Mouse (Mus musculus): ENCODE data around the gene Taok1. TPM values are rescaled to one million over a fixed set of nuclear protein-coding genes. Genes with fewer than 3 reads are reported as not detected.
"Not testable (repeated sequence)": the region's sequence is repeated elsewhere in the genome, so short reads cannot be mapped to it uniquely, and the experiment has no call there.

Gene Taok1
- 10 to 100 TPM; 17.3 to 23.1 TPM for polyA plus RNA-seq (2017; shearing (Covaris generic))

DNA sequence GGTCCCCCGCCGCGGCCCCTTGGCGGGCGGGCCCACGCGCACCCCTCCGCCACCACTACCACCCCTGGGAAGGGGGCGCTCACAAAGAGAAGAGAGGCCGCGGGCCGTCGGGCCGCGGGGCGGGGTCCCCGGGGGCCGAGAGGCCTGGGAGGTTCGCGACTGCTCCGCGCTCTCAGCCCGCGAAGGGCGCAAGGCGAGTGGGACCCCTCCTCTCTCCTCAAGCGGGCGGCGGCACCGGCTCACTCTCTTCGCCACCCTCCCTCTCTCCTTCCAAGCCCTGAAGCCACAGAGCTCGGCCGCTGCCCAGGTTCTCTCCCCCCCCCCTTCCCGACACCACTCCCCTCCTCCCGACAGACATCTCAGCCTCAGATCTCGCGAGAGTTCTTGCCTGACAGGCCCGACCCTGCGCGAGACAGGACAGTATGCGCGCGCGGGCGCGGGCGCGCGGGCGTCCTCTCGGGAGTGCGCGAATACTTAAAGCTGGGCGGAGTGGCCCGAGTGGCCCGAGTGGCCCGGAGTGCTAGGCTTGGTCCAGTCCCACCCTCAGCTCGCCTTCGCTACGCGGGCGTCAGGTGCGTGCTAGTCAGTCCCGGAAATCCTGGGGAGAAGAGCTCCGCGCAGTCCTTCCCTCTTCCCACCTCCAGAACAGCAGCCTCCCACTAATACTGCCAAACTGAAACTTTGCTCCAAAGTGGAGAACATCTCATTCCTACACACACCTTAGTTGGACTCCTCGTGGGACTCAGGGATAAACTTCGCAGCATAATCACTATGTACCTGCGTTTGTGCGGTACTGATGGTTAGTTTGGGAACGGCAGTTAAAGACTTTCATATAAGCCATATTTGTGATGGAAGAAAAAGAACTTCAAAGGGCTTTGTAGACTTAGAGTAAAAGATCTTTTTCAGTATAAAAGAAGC is at the start of gene Taok1:
Gene Taok1 (minus strand): TSS at position 278 of the 918 bp plus-strand sequence.
- peak; percentile 92 for ATAC-seq

DNA sequence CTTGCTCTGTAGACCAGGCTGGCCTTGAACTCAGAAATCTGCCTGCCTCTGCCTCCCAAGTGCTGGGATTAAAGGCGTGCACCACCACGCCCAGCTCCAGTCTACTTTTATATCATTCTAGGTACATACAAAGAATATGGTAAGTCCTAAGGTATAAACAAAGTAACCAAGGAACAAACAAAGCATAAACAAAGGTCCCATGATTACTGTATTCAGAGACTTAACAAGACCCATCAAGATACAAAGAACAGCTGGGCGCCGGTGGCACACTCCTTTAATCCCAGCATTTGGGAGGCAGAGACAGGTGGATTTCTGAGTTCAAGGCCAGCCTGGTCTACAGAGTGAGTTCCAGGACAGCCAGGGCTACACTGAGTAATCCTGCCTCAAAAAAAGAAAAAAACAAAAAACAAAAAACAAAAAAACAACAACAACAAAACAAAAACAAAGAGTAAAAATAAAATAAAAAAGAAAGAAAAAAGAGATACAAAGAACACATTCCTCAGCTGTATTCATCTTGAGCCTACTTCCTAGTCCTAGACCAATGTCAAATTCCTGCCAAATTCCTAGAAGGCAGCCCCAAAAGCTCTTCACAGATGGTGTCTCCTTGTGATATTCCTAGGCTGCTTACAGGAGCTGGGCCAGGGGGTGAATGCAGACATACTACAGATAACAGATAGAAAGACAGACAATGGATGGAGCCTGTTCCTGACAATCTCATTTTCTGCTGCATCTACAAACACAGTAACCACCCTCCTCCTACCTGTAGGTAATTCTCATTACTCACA is 46.0 kb upstream of the Taok1 start:
- ATAC-seq: not testable (repeated sequence)

DNA sequence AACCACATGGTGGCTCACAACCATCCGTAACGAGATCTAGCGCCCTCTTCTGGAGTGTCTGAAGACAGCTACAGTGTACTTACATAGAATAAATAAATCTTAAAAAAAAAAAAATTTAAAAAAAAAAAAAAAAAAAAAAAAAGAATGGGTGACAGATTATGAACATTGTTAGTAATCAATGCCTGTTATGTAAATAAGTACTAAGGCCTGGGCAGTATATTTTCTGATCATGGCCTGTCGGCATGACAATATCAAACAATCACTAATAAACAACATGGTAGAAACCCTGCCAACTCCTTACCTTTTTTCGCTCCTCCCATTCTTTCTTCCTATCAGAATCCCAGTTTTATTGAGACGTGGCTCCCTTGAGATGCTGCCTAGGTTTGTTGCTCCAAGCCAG is 44.9 kb upstream of the Taok1 start:
- no peak for ATAC-seq

DNA sequence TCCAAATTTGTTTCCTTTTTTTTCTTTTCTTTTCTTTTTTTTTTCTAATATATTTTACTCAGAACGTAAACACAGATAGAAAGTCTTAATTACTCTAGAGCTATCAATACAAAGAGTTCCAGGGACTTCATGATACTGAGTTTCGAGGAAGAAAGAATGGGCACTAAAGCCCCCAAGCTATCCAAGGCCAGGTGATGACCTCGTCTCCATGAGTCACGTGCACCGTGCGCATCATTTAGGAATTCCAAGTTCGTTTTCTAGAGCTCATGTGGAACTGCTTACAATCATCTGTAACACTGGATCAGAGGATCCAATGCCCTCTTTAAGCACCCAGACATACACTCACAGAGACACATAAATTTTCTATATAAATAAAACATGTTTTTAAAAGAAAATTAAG is 41.3 kb upstream of the Taok1 start:
- ATAC-seq: no peak

DNA sequence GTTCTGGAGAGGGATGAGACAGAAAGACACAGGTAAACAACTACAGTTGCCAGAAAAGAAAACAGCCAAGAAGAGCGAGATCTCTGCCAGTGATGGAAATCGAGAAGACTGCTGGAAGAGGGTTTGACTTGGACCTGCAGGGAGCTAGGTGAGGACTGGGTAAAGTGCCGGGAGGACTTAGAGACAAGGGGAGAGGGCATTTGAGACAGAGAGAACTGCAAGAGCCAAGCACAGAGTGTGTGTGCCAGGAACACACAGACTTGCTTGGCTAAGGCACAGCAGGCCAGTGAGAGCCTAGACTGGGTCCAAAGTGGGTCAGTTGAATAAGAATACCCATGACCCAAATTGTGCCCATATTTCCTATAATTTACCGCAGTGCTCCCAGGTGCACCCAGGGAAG is 37.9 kb upstream of the Taok1 start:
- ATAC-seq: no peak

DNA sequence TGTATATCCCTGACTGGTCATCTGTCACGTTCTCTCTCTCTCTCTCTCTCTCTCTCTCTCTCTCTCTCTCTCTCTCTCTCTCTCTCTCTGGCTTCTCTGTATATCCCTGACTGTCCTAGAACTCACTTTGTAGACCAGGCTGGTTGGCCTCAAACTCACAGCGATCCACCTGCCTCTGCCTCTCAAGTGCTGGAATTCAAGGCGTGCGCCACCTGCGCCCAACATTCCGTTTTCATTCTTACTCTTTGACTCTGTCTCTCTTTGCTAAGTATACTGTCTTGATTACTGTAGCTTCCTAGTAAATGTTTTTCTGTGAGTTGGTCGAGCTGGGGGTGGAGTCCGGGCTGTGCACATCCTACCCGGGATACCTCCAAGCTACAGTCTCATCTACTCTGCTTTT is 33.8 kb upstream of the Taok1 start:
- ATAC-seq: no peak

DNA sequence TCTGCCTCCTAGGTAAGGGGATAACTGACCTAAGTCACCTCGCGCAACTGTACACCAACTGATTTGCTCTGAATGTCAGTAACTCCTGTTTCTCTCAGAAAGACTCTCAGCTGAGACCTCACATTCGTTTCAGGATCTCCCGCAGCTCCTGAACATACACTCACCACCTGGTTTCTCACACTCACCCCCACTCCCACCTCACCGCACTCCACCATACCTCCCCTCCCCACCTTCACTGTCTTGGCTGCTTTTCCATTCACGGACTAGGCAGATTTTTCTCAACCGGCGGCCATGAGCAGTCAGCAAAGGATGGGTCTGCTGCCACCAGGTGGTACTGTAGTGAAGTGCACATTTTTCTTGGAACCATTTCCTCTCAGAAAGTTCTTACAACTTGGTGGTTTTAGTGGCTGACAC is 22.6 kb upstream of the Taok1 start:
- peak; percentile 95 for ATAC-seq

DNA sequence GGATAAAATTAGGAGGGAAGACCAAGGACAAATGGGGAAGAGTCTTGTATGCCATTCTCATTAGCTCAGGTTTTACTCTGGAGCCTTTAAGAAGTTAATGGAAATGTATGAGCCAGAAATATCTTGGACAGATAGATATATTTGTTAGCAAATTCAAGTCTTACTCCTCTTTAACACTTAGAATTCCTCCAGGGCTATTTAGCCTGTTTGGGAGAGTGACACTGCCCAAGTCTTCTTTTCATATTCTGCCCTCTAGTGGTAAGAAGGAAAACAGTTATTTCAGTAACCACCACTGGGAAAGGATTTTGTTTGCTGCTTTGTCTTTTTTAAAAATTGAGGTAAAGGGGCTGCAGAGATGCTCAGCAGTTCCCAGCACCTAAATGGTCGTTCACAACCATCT is 21.9 kb upstream of the Taok1 start:
- ATAC-seq: no peak

DNA sequence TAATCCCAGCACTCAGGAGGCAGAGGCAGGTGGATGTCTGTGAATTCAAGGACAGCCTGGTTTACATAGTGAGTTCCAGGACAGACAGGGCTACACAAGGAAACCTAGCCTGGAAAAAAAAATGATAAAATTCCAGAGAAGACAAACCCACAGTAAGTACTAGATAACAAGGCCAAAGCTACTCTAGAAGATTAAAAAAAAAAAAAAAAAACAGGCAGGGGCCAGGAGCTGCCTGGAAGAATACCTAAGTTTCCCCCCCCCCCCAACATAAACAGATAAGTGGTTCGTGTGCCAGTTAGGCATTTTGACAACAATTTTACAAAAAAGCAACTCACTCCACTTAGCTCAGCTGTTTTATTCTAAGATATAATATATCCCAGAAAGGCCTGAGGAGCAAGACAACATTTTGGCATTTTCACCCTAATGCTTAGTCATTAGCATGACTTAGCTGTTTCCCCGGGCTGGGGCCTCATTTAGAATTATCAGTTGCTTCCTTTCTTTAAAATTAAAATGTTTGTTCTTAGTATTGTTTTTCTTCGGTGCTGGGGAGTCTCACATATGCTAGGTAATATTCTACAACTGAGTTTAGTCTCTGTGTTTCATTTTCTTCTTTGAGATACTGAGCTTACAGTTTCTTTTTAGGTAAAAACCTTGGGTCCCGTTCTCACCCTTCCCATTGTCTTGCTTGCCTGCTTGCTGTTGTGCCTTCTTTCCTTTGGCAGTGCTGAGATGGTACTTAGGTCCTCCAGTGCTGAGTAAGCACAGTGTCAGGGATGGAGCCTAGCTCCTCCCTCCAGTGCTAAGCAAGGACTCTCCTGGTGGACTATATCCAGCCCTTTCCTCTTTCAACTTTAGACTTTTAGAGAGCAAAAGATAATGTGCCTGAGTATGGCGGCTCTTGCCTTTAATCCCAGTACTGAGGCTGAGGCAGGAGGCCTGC is 19.3 kb upstream of the Taok1 start:
- ATAC-seq: no peak

DNA sequence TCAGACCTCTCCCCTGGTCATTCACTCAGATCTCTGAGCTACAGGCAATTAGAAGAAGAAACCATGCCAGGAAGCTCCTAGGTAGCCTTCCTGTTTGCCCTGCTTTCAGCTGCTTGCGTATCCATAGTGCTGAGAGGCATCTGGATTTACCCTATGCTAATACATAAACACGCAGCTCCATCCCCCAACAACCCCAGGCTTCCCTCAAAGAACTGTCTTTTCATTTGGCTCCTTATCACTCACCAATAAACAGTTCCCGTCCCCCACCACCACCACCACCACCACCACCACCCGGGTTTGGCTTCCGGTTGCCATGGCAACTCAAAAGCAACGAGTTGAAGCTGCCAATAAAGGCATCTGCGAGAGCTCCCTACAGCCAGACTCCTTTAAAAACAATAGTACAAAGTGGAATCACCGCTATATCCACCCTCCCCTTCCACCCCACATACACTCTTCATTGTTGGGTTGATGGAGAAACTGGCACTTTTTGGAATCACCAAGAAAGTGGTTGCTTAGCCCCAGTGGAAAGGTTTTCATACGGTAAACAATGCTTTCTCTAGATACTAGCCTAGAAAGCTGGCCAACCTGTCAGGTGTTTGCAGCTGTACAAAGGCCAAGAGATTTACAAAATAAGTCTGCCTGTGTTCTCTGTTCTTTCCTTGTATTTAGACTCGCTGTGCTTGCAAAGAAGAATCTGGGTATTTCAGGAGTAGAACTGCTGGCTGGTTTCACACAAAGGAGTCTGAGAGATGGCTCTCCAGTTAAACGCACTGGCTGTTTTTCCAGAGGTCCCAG is 17.6 kb upstream of the Taok1 start:
- ATAC-seq: peak; percentile 74

DNA sequence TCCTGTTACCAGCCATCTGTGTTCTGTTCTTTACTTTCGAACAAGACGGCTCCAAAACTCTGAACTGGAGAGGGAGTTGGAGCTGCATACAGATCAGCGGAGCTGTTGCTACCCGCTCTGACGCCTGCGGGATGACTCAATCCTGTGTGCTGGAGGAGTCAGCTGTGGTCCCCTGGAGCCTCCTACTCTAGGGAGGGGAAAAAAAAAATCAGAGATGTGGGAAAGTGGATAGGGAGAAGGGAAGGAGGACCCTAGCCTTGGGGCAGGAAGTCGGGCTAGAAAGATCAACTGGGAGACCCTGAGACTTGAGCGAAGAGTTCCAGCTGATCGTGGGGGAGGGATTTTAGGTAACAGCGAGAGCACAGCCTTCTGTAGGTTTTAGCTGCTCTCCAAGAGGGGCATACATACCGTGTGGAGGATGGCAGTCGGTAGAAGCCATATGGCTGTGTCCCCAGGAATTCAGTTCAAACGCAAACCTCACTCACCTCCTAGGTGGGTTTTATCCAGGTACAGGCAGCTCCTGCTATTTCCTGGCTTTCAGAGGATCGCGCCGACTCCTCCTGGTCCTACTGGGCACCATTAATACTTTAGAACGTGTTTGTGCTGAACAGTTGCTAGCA is 16.9 kb upstream of the Taok1 start:
- no peak for ATAC-seq

DNA sequence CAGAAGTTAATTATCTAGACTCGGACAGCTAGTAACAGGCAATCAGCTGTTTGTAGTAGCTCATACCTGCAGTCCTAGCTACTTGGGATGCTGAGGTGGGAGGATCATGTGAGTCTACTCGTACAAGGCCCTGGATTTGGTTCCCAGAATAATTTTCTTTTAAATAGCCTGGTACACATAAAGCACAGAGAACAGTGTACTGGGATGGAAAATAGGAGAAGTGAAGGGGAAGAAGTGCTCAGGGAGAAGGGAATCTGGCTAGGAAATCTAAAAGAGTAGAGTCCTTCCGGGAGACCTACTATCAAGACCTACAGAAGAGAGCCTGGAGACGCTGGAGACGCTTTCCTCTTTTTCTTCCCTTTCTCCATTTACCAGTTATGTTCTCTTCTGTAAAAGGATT is 16.4 kb upstream of the Taok1 start:
- ATAC-seq: no peak

DNA sequence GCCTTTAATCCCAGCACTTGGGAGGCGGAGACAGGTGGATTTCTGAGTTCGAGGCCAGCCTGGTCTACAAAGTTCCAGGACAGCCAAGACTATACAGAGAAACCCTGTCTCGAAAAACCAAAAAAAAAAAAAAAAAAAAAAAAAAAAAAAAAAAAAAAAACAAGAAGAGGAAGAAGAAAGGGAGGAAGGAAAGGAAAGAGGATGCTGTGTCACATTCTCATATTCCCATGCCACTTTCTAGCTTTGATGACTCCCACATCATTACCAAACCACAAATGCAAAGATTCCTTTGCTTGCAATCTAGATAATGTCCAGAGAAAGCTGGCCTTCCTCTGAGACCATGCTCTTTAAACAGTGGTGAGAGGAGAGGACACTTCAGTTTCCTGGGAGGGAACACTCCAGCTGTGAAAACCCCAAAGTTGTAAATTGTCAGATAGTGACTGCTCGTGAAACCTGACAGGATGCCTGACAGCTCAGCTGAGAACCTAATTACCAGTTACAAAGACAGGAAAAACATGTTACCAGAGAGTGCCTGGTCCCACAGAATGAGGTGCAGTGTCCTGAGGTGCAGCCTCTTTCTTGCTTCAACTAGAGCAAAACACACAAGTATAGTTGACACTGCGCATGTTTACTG is 14.4 kb upstream of the Taok1 start:
- ATAC-seq: no peak

DNA sequence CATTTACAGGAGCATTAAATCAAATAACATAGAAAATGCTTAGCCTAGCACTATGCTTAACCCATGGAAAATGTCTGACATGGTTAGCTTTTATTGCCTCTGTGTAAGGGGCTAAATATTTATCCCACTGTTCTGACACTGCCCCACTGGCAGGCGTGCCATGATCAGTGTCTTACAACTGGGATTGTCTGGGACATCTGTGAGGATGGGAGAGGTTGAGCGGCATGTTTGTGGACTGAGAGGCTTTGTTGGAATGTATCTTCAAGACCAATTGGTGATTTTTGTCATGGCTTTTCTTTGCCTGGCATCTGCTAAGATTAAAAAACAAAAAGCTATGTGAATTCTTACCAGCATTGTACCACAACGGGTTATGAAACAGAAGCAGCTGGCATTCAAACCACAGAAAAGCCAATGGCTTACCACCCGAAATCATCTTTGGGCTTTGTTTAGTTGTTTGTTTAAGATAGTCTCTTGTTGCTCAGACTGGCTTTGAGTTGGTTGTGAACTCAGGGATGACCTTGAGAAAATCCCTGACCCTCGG is 7.5 kb upstream of the Taok1 start:
- no peak for ATAC-seq

DNA sequence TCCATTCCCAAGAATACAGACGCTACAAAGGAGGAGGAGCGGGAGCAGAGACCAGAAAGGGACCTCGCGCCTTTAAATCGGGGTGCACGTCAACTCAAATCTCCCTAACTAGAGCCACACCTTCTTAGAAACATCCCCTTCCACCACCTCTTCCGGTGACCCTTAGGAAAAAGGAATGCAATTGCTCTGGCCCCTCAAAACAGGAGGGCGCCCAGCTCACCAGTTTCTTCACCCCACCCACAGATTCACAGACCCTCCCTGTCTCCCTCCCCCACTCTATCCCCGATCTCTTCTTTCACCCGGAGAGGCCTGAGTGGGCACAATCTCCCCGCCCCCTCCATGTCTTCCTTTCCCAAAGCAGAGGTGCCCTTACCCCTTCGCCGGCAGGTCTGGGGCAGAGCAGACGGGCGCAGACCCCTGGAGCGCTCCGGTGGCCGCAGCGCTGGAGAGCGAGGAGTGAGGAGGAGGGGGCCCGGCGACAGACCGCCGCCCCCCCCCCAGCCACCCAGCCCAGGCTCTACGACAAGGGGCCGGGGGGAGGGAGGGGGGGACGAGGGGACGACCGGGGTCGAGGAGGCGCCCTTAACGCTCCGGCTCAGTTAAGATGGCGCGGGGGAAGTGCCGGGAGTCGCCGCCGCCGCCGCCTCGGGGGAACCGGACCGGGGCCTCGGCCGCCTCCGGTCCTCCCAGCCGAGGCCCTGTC is 629 bp downstream of the Taok1 start:
- peak; percentile 37 for ATAC-seq

DNA sequence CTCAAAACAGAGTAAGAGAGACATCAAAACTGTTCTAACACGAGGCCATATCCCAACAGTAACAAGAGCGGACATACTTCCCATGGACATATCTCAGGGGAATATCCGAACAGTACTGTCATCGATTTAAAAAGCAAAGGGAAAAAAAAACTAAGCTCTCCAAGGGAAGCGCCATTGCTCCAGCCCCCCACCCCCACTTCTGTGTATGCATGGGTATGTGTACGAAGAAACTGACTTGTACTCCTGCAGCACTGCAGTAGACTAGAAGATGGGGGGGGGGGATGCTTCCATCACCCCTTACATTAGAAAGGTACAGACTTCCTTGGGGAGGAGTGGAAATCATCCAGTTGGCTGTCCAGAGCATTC is 1.2 kb downstream of the Taok1 start:
- no peak for ATAC-seq

DNA sequence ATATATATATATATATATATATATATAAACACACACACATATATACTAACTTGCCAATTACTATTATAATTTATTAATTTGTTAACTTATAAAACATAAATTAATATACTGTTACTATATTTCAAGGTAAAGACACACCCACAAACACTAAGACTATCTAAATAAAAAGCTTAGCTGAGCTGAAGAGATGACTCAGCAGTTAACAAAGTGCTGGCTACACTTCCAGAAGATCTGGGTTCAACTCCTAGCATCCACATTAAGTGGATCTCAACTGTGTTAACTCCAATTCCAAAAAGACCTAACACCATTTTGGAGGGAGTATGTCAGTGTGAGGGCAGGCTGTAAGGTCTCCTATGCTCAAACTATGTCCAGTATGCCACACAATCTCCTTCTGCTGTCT is 10.3 kb downstream of the Taok1 start:
- no peak for ATAC-seq

DNA sequence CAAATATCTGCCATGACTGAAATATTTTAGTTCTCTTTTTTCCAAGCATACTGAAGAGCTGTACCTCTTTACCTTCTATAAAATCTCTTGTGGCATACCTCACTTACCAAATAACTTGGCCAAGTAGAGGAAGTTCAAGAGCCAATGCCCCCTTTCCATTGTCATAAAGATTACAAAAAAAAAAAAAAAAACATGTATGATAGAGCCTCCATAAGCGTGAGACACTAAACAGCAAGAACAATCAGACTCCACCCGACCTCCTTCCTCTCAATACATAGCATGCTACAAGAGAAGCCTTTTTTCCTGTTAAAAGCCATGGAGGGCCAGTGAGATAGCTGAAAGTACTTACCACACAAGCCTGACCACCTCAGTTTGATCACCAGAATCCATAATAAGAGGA is 16.2 kb downstream of the Taok1 start:
- ATAC-seq: no peak

DNA sequence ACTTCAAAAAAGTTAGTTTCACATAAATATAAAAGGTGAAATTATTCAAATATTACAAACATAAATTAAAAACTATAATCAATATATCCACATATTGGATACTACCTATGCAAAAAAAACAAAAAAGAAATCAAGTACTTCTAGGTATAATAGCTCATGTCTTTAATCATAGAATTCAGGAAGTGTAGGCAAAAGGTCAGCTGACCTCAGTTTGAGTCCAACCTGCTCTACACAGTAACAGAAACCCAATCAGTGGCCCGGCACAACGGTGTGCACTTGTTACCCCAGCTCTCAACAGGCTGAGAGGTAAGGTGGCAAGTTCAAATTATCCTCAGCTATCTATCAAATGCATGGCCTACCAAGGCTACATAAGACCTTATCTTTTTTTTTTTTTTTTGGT is 16.8 kb downstream of the Taok1 start:
- ATAC-seq: no peak

DNA sequence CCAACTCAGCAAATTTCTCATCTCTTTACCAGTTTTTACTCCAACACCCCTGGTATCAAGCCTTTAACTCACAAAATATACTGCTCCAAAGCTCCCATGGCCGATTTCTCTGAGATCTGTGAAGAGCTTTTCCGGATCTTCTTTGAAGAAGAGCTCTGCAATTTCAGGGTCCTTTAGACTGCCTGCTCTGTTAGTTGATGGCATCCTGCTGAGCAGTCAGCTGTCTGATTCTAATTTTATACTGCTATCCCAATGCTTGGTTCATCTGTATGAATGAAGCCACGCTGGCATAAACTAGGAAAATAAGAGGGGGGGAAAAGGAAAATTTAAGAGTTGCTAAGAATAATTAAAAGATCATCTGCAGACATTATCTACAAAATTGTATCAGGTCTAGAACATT is 22.4 kb downstream of the Taok1 start:
- ATAC-seq: no peak
